Mouse (Mus musculus) olfactory bulb, adult 2 months (tissue): ENCODE measurements around the gene Vpreb3. TPM values are rescaled to one million over a fixed set of nuclear protein-coding genes. Genes with fewer than 3 reads are reported as not detected.
"Not testable (repeated sequence)": the region's sequence is repeated elsewhere in the genome, so short reads cannot be mapped to it uniquely, and the experiment has no call there.

Source experiments
- H3K27ac ChIP-seq: fragments of 200-500 bp; 2 replicates; pipeline ENCODE4 v1.5.1; 2012; ENCODE audit warnings: low read depth, low read length; ENCODE audit not compliant: insufficient read depth
- H3K4me1 ChIP-seq: fragments of 200-500 bp; 2 replicates; pipeline ENCODE4 v1.6.1; 2012; ENCODE audit warnings: low read length; ENCODE audit not compliant: control insufficient read depth, insufficient read depth
- H3K4me3 ChIP-seq: fragments of 200-500 bp; 2 replicates; pipeline ENCODE4 v1.5.1; 2012; ENCODE audit warnings: mild to moderate bottlenecking, low read depth, low read length, moderate library complexity; ENCODE audit not compliant: insufficient read depth
- CTCF ChIP-seq: fragments of 200-500 bp; IDR thresholded peaks from 2 replicates; pipeline ENCODE4 v1.5.1; 2012; ENCODE audit warnings: low read depth, mild to moderate bottlenecking, low read length, moderate library complexity; ENCODE audit not compliant: insufficient read depth
- POLR2A ChIP-seq: fragments of 200-500 bp; IDR thresholded peaks from 2 replicates; pipeline ENCODE4 v1.6.1; 2012; ENCODE audit warnings: mild to moderate bottlenecking, low read depth, low read length, moderate library complexity; ENCODE audit not compliant: insufficient read depth
- WGBS: fragments of 180-500 bp; shearing (Covaris S2); methylation state at CpG from one replicate; pipeline ENCODE4 v1.1.7; 2018; 5-methylcytosine and 5-hydroxymethylcytosine counted together
- polyA plus RNA-seq: library from polyadenylated mRNA; stranded (reverse); fragments of >200 nt; gene quantifications from 2 replicates; pipeline ENCODE4 v1.2.4, GENCODE M21; 2012; ENCODE audit warnings: low replicate concordance; ENCODE audit not compliant: missing spikeins, insufficient read depth, insufficient read length

Gene Vpreb3
- polyA plus RNA-seq, 1 experiment = not detected

GRCm38 (mm10) chr10:75978835-75979157, 35.9 kb downstream of the Vpreb3 start:
- no peaks in the 10 kb centered on the region for H3K4me1 ChIP-seq
- WGBS = 62% methylated on average over 5 of the region's 5 CpGs
- TF ChIP-seq CTCF (no peak), POLR2A (no peak)
- H3K27ac ChIP-seq = no peak overlapping the region
- no peak overlapping the region for H3K4me3 ChIP-seq

DNA sequence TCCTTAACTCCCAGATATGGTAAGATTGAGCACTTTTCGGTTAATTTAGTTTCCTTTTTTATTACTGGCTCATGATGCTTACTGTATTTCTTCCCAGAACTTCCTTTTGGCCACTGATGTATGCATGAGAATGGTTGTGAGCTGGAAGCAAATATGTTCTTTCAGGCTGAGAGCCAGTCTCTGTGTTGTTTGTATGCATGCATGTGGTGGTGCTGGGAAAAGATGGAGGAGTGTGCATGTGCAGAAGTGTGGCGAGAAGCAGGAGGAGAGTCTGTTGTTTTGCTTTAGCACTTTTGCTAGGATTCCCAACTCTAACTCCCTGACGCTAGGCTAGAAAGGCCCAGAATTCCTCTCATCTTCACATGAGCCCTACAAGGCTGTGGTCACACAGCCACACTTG, 36.6 kb downstream of the Vpreb3 start:
- no peak overlapping the region for H3K4me3 ChIP-seq
- TF ChIP-seq CTCF (no peak), POLR2A (no peak)
- H3K27ac ChIP-seq = no peak overlapping the region
- no peaks in the 10 kb centered on the region for H3K4me1 ChIP-seq
- 87% methylated on average over 3 of the region's 3 CpGs for WGBS

DNA sequence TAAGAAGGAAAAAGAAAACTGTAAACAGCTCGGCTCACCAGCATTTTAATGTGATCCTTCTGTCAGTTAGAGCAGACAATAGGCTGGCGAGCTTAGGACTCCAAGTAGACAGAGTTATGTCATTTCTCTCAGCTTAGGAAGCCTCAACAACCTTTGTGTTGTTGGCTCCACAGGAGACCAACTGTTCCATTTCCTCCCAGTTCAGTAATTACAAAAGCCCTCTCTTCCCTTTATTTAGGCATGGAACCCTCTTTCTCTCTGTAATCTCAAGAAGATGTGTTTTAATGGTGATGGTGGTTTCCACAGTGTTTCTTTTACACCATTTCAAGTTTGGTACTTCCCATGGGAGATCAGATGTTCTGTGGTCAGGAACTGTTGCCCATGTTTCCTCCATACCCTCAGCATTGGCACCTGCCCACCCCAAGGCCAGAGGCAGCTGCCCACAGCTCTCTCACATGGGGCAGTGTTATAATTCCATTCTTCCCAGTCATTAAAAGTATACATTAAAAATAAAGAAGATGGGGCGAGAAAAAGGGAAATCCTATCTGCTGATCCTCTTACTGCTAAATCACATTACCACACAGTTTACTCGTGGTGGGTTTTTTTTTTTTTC, 47.7 kb downstream of the Vpreb3 start:
- no peak overlapping the region for H3K4me3 ChIP-seq
- WGBS = 58% methylated on average over 4 of the region's 4 CpGs

DNA sequence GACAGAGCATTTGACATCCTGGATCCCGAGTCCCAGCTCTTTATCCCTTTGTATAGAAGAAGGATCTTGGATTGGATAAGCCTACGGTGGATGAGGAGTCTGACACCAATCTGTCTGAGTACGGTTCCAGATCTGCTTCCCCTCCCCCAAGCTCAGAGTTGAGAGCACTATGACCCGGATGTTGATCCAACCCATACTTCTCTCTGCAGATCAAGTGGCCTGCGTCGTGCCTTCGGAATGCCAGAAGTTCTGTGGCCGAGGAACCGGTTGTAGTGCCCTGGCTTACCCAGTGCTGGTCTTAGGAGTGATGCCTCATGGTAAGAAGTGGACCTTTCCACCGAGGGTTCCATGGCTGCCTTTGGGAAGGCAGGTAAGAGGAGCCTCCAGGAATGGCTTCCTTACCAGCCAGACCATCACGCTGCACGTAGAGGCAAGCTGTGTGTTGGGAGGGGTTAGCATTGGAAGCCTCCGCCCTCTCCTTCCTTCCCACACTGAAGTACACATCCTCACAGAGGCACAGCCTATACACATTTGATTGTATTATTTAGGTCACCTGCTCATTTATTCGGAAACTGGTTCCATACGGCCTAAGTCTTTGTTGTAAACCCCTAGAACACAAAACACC, 50.9 kb downstream of the Vpreb3 start:
- no peak overlapping the region for H3K4me3 ChIP-seq
- no peak for TF ChIP-seq CTCF
- no peak for TF ChIP-seq POLR2A
- no peak overlapping the region for H3K27ac ChIP-seq
- no peaks in the 10 kb centered on the region for H3K4me1 ChIP-seq
- 91% methylated on average over 15 of the region's 15 CpGs for WGBS

More for the DNA sequence above, 47.7 kb downstream of the Vpreb3 start:
- TF ChIP-seq POLR2A (no peak), CTCF (no peak)
- H3K4me1 ChIP-seq = no peaks in the 10 kb centered on the region
- H3K27ac ChIP-seq = no peak overlapping the region

GRCm38 (mm10) chr10:75994531-75995210, 51.8 kb downstream of the Vpreb3 start:
- H3K4me1 ChIP-seq, H3K27ac ChIP-seq, H3K4me3 ChIP-seq: not testable (repeated sequence)
- WGBS = 87% methylated on average over 13 of the region's 13 CpGs

DNA sequence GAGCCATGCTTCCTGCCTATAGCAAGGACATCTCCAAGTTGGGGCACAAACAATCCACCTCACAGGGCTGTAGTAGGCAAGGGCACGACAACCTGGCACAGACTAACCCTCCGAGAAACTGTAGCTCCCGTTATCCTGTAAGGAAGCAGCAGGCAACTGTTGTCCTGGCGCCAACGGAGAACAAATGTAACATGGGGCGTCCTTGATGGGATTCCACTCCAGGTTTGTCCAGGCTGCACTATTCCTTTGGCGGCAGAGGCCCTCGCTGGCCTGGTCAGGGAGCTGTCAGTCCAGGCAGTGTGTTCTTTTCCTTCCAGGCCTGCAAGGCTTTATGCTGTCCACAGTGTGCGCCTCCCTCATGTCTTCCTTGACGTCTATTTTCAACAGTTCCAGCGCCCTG, 52.6 kb downstream of the Vpreb3 start:
- H3K4me1 ChIP-seq = no peaks in the 10 kb centered on the region
- WGBS = 90% methylated on average over 11 of the region's 11 CpGs
- H3K4me3 ChIP-seq = no peak overlapping the region
- no peak overlapping the region for H3K27ac ChIP-seq
- TF ChIP-seq CTCF = no peak
- TF ChIP-seq POLR2A = no peak

GRCm38 (mm10) chr10:75996315-75996714, 53.5 kb downstream of the Vpreb3 start:
- no peak for TF ChIP-seq CTCF
- TF ChIP-seq POLR2A = no peak
- Histone ChIP-seq H3K4me1 (no peaks in the 10 kb centered on the region), H3K27ac (no peak overlapping the region), H3K4me3 (no peak overlapping the region)
- WGBS = 65% methylated on average over 3 of the region's 3 CpGs

Other genes with a start within 250 kb of the Vpreb3 start
- not detected in 2 replicates for gene Cabin1, start 178.7 kb upstream of the Vpreb3 start, polyA plus RNA-seq
- gene Ddt, start 169.6 kb upstream of the Vpreb3 start, polyA plus RNA-seq = not detected in 2 replicates
- not detected in 2 replicates for gene Gm20441, start 162.1 kb upstream of the Vpreb3 start, polyA plus RNA-seq
- not detected in 2 replicates for gene Gstt3, start 161.6 kb upstream of the Vpreb3 start, polyA plus RNA-seq
- gene Gstt1, start 144.5 kb upstream of the Vpreb3 start, polyA plus RNA-seq = not detected in 2 replicates
- gene Gstt4, start 120.5 kb upstream of the Vpreb3 start, polyA plus RNA-seq = not detected in 2 replicates
- not detected in 2 replicates for gene Gstt2, start 105.6 kb upstream of the Vpreb3 start, polyA plus RNA-seq
- not detected in 2 replicates for gene Mif, start 82.8 kb upstream of the Vpreb3 start, polyA plus RNA-seq
- not detected in 2 replicates for gene Derl3, start 49.6 kb upstream of the Vpreb3 start, polyA plus RNA-seq
- gene Smarcb1, start 21.4 kb upstream of the Vpreb3 start, polyA plus RNA-seq = not detected in 2 replicates
- gene Chchd10, start 9.9 kb upstream of the Vpreb3 start, polyA plus RNA-seq = not detected in 2 replicates
- not detected in 2 replicates for gene Mmp11, start 6.6 kb upstream of the Vpreb3 start, polyA plus RNA-seq
- gene Gm867, start 2.4 kb upstream of the Vpreb3 start, polyA plus RNA-seq = not detected in 2 replicates
- not detected in 2 replicates for gene Gm5134, start 11.5 kb downstream of the Vpreb3 start, polyA plus RNA-seq
- gene Zfp280b, start 89.6 kb downstream of the Vpreb3 start, polyA plus RNA-seq = not detected in 2 replicates
- not detected in 2 replicates for gene Slc5a4b, start 167.9 kb downstream of the Vpreb3 start, polyA plus RNA-seq
- gene Slc5a4a, start 204.4 kb downstream of the Vpreb3 start, polyA plus RNA-seq = not detected in 2 replicates